Mouse (Mus musculus) retina, embryonic 14.5 days (tissue): ENCODE data around the gene Gabrb1.

Experiments used
- DNase-seq: peaks from one replicate; pipeline ENCODE4 v3.0.0-alpha.2; 2015; ENCODE audit warnings: low spot score

Gene Gabrb1

DNA sequence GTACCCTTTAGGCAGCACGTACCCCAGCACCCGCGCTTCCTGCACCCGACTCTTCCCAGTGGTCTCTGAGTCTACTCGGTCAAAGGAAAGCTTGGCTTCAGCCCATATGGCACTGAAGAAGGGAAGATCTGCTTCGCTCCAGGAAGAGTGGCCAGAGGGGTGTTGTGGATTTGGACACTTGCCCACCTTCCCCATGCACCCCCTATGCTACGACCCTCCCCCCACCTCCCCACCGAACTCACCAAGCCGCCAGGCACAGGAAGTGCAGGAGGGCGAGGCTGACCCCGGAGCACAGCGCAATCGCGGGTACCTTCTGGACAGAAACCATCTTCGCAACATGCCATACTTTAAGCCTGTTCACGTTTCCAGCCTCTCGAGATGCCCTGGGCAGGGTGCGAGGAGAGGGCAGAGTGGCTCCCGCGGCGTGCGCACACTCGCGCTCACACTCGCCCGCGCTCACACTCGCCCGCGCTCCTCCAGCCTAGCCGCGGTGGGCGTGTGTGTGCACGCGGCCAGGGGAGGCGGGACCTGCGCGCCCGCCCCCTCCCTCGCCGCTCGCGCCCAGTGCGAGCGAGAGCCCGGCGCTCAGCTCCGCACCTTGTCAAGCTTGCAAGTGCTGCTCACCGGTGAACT, at the start of gene Gabrb1:
TSS of gene Gabrb1 (plus strand) at position 632 of the 633 bp plus-strand sequence.
- DNase-seq, result peak; percentile 54

- no peak for DNase-seq
Observed at GRCm38 (mm10) chr5:71608735-71609134, 49.2 kb upstream of the Gabrb1 start.

DNA sequence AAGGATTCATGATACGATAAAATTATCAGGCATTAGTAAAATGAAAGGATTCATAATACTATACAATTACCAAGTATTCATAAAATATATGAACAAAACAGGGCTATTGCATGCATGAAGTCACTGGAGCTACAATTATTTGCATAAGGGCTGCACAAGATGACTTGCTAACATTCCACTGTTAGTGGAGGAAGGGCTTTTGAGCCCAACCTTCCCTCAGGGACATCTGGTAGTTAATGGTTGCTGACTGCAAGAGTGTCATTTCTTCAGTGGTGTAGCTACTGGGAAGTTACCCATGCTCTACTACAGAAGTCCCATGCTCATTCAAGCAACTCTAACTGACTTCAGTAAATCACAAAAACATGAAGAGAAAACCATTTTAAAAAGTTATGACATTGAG, 43.6 kb upstream of the Gabrb1 start:
- no peak for DNase-seq

- DNase-seq, result no peak
Observed at GRCm38 (mm10) chr5:71616734-71617133, 41.2 kb upstream of the Gabrb1 start.

GRCm38 (mm10) chr5:71627820-71628219, 30.1 kb upstream of the Gabrb1 start:
- DNase-seq, result no peak

GRCm38 (mm10) chr5:71639804-71640203, 18.1 kb upstream of the Gabrb1 start:
- no peak for DNase-seq

- DNase-seq, result no peak
Observed at GRCm38 (mm10) chr5:71648108-71648507, 9.8 kb upstream of the Gabrb1 start.

- no peak for DNase-seq
Observed at GRCm38 (mm10) chr5:71654056-71654455, 3.9 kb upstream of the Gabrb1 start.

DNA sequence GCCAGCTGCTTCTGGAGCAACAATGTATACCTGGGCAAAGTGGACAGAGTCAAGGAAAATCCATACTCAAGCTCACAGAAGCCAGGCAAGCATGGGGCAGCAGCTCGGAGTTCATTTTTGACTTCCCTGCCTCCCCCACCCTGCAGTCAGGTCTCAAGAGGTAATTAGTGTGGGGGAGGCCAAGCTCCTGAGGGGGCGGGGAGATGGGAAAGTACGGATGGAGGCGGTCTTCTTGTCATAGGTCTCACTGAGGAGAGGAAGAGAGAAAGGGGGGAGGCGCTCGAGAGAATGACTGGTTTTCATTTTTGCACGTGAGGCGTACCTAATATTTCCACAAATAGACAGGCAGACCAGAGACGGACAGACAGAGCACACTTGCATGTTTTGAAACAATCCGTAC, 1.1 kb upstream of the Gabrb1 start:
- DNase-seq, result peak; percentile 6

DNA sequence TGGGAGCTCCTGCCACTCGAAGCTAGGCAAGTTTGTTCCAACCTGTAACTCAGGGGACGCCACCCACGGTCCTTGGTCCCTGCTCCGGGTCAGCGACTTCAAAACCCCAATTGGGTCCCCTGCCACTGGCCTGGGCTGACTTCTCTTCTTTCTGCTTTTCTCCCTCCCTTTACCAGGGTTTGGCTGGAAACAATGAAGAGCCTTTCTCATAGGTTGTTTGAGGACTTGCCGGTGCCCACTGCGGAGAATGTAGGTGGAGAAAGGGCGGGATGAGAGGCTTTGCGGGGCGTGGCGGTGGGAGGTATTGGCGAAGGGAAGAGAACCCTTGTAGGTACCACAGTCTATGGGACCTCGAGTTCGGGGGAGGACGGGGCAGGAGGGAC, 193 bp downstream of the Gabrb1 start, which contains the start of gene Gabra4:
TSS of gene Gabra4 (minus strand) at position 194 of the 383 bp plus-strand sequence.
- peak; percentile 35 for DNase-seq

DNA sequence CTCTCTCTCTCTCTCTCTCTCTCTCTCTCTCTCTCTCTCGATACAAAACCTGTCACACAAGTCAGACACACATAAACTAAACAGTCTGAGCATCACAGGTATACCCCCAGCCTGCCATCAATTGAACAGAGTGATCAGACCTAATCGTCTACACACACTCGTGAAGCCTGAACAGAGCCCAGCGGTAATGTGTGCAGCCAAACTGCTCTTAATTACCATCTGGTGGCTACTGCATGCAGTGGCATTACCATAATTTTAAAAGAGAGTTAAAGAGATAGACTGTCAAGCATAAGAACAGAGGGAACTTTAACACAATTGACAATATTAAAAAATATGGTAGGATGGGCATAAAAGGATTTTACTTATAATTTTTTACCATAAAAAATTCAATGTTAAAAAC, 7.7 kb downstream of the Gabrb1 start:
- DNase-seq, result no peak

DNA sequence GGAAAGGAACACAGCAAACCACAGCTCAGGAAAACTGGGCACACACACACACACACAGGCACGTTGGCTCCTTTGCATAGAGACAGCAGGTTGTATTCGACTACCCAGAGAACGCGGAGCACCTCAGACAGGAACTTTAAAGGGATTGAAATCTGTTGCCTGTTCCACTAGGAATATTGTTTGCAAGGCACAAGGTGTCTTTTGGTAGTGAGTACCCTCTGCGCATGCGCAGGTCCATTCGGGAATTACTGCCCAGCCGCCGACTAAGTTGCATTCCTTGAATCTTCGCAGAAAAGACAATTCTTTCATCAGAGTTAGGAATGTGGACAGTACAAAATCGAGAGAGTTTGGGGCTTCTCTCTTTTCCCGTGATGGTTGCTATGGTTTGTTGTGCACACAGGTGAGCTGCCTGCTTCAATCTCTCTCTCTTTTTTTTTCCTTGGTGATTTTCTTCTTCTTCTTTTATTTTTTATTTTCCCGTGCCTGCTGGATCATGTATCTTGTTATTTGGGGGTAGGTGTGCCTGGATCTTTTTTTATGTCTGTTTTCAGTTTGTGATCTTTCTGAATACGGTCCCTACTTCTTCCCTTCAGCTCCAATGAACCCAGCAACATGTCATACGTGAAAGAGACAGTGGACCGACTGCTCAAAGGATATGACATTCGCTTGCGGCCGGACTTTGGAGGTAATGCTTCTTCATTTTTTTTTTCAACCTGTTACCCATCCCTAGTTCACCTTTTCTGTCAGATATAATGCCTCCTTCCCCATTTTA, 42.0 kb downstream of the Gabrb1 start:
- peak; percentile 77 for DNase-seq

DNA sequence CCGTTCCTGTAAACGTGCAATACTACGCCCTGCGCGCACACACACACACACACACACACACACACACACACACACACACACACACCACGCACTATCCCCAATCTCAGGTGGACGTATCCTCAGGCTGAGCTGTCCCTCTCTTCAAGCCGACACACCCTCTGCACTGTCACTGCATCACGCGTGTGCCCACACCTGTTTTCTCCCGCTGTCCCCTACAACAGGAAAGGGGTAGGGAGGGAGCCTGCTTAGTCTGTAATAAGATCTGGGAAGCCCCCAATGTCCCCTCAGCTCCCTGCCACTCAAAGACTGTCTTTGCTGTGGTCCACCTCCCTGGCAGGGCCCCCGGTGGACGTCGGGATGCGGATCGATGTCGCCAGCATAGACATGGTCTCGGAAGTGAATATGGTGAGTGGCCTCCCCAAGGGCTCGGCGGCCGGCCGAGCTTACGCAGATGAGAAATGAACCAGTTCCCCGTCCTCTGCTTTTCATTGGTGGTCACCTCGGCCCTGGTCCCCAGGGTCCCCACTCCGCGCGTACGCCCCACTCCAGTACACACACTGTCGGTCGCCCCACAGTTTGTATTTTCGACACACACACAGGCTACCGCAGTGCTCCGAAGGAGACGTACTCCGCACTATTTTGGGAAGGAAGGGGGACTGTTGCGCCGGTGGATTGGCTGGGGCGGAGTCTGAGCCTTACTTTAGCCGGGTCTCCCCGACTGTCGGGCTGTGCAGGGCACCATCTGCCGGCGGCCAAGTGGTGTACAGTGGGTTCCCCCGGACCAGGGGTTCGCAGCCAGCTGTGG, 42.8 kb downstream of the Gabrb1 start:
- peak; percentile 73 for DNase-seq

DNA sequence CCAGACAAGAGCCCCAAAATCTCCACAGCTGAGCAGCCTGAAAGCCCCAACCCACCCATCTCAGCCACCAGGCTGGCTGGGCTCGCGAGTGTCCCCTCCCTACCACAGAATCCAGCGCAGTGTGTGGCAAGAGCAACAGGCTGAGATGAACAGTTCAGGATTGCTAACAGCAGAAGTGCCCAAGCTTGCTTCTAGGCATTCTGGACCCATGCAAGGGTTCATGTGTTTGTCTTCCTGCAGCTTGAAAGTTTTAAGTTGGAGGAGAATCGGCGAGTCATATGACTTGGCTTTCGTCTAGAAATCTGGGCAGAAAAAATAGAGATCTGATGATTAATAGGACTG, 43.3 kb downstream of the Gabrb1 start:
- DNase-seq, result no peak

DNA sequence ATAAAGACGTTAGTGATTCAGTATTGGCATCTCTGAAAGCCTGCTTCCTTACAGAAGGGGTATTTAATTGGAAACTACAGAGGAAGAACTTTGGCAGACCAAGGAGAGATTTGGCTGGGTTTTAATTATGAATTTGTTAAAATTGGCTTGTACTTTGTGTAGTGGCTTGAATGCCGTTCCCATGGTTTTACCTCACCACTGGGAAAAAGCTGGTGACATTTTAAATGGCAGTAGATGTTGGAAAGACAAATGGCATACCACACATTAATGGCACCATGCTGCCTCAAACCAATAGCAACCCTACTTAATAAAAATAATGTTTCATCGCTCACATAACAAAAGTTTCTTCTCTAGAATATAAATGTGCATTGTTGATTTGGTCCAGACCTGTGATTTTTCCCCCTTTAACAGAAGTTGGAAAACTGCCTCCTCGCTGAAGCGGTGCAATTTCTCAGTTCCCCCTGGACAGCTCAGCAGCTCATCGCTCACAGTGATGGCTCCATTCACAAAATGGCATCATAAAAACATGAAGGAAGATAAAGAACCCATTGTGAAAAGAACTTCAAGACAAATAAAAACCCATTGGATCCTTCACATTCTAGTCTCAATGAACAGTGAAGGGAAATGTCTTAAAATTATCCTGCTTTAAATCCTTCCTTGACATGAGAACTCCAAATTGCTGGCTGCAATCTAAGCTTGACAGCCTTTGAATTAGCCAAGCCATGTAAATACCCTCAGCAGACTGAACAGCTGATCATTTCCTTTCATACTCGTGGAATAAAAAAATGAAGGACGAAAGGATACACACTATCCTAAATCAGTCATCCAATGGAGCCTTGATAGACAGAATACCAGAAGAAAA, 75.2 kb downstream of the Gabrb1 start:
- no peak for DNase-seq

DNA sequence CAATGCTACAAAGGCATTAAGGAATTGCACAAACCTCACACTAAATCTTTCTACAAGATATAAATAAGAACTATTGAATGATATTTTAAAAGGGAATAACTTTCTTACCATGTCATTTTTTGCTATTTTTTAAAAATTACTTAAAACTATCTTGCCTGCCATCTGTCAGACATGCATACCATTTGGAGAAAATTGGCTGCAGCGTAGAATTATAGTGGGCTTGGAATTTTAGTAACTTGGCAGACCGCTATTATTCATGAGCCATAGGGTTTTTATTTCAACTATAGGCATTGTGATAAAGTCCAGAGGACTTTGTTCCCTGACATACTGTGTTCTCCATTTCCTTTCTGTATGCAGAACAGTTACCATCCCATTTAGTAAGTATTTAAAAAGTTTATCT, 89.5 kb downstream of the Gabrb1 start:
- no peak for DNase-seq

DNA sequence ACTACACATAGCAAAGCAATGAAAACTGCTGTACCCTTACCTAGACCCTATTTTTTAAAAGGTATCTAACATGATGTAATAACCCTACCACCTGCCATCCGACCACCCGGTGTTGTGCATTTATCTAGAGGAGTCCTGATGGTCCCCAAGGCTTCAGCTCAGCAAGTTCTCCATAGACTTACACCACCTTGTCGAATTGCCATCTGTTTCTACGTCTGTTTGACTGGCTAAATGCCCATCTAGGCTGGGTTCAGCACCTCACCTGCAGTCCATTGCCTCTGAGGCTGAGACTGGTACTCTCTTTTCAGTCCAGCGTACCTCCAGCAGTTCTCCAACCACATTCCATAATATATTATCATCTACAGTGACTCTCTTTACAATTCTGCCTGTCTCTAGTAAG, 96.1 kb downstream of the Gabrb1 start:
- no peak for DNase-seq

DNA sequence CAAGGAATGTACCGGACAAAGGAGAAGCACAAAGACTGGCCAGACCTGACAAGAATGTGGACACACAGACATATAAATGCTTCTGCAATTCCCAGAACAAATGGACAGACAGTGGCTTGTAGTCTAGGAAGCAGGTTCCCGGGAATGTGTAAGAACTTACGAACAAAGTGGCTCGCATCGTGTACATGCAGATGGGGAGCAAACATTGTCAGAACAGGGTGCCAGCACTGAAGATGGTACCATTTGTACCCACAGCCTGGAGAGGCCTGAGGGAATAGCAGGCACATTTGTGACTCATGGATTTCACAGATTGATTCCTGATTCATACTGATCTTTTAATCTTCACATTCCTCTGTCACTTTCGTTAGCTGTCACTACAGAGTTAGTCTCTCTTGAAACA, 103.2 kb downstream of the Gabrb1 start:
- no peak for DNase-seq

DNA sequence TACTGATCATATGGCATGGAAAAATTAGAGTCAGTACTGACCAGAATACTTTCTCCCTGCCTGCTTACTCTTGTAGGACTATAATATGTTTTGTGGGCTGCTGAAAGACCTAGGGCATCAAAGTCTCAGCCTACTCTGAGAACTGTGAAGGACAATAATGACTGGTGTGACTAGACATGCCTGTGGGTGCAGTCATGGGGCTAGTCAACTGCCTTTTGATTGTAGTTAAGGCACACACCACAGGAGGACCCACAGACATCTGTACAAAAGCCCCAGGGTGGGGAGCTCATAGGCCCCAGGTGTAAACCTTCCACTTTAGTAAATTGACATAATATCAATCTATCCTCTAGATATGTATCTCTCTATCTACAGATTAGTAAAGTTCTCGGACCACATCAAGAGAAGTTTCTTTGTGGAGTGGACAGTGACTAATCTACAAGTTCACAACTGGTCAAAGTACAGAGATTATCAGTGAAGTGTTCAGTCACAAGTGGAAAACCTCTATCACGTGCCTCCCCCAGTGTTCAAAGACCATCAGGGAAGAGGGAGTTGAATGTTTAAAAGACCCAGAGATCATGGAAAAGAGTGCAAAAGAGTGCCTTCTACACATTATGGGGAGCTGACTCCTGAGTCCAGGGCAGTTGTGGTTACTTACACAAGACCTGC, 123.7 kb downstream of the Gabrb1 start:
- no peak for DNase-seq

GRCm38 (mm10) chr5:71822862-71823261, 164.9 kb downstream of the Gabrb1 start:
- no peak for DNase-seq

GRCm38 (mm10) chr5:71828342-71828741, 170.4 kb downstream of the Gabrb1 start:
- DNase-seq, result no peak
